Mouse (Mus musculus) embryonic facial prominence, embryonic 11.5 days (tissue): ENCODE measurements at regions not wholly inside any gene's neighbourhood (a gene's known extent, or its start where the extent isn't known, plus 50 kb on each side); places are given as distances from the start of the nearest gene placed in this dataset.

Experiments used
- ATAC-seq: fragments of 200-750 bp; cut with Nextera tagmentation; replicated peaks from 2 replicates; pipeline ENCODE4 v1.8.0; 2017; ENCODE audit warnings: low read depth; ENCODE audit not compliant: insufficient number of reproducible peaks, low FRiP score, low TSS enrichment
- DNase-seq: peaks from one replicate; pipeline ENCODE4 v3.0.0-alpha.2; 2015; ENCODE audit warnings: low spot score
- H3K27ac ChIP-seq: fragments of 300-500 bp; sonication (generic); replicated peaks from 2 replicates; pipeline ENCODE4 v1.5.1; 2014; ENCODE audit warnings: mild to moderate bottlenecking, low read depth, low read length, control low read depth
- H3K27me3 ChIP-seq: fragments of 300-500 bp; sonication (generic); 2 replicates; pipeline ENCODE4 v1.6.1; 2014; ENCODE audit warnings: mild to moderate bottlenecking, low read length, moderate library complexity, mixed read lengths; ENCODE audit not compliant: control insufficient read depth, insufficient read depth
- H3K36me3 ChIP-seq: fragments of 300-500 bp; sonication (generic); replicated peaks from 2 replicates; pipeline ENCODE4 v1.6.1; 2014; ENCODE audit warnings: low read depth, mild to moderate bottlenecking, low read length, moderate library complexity, mixed read lengths; ENCODE audit not compliant: control insufficient read depth, insufficient read depth
- H3K4me1 ChIP-seq: fragments of 300-500 bp; sonication (generic); 2 replicates; pipeline ENCODE4 v1.6.1; 2014; ENCODE audit warnings: low read length, mixed read lengths; ENCODE audit not compliant: control insufficient read depth, insufficient read depth
- H3K4me2 ChIP-seq: fragments of 300-500 bp; sonication (generic); 2 replicates; pipeline ENCODE4 v1.6.1; 2014; ENCODE audit warnings: low read depth, mild to moderate bottlenecking, control low read depth, low read length, moderate library complexity
- H3K4me3 ChIP-seq: fragments of 300-500 bp; sonication (generic); 2 replicates; pipeline ENCODE4 v1.5.1; 2014; ENCODE audit warnings: low read depth, low read length, control low read depth
- H3K9ac ChIP-seq: fragments of 300-500 bp; sonication (generic); replicated peaks from 2 replicates; pipeline ENCODE4 v1.6.1; 2014; ENCODE audit warnings: mild to moderate bottlenecking, control low read depth, low read length
- H3K9me3 ChIP-seq: fragments of 300-500 bp; sonication (generic); replicated peaks from 2 replicates; pipeline ENCODE4 v1.6.1; 2016; ENCODE audit warnings: mild to moderate bottlenecking, low read length, inconsistent platforms, mixed read lengths; ENCODE audit not compliant: control insufficient read depth
- WGBS: fragments of 180-500 bp; shearing (Covaris S2); extraction: QIAGEN DNeasy Blood & Tissue Kit; methylation state at CpG from one replicate; pipeline ENCODE4 v1.1.7; 2014; 5-methylcytosine and 5-hydroxymethylcytosine counted together

DNA sequence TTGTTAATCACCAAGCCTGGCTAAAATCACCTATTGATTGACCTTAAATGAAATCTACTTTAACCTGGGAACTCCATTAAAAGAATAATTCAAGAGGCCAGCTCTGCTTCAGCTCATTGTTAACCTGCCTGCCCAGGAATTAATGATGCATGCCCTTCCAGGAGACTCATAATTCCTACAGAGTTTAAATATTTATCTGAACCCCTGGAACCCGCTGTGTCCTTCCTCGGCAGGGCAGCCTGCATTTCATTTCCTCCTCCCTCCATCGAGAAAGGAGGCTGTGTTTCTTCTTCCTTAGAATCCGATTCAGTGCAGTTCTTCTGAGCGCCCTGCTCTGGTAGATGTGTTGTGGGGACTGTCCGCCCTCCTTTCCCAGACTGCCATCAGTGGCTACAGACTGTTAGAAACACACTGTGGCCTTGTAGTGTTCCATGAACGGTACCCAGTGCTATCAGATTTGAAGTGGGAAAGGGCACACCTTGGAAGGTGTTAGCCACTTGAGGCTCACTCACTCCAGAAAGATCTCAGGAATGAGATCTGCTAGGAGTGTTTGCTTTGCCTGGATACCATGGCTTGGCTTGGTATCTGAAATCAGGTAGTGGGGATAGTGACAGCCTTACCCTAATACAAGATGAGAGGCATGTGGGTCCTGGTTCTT lies 350.0 kb upstream of the Kazn start:
- ATAC-seq, result no peak

DNA sequence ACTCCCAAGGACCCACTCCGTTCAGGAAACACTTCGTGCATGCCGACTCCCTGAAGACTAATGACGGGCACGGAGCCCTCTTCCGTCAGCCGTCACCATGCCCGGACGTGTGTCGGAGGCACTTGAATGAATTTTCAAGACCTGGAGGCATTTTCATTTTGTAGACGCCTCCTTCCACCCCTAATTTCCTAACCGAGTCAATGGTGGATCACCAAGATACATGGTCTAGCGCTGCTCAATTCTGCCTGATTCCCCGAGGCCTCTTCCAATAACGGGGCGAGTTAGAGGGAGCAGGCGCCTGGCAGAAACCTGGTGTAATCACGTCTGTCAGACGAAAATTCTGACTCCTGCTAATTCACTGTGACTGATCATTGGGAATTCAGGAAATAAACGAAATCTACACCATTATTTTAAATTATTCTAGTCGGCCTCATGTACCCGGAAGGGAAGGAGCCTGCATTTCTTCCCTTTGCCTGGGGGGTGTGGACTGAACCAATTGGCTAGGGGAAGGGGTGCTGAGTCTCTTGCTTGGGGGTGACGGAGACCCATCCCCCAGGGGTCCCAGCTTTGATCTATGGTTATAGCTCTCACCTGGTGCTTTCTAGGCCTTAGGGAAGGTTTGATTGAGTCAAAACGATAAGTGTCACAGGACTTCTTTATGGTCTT lies 349.4 kb upstream of the Kazn start:
- Histone ChIP-seq H3K4me2 (peak overlapping the region; percentile 29), H3K4me3 (no peak overlapping the region), H3K9ac (no peak overlapping the region), H3K4me1 (peaks cover 3% of the 10 kb centered on the region; the same call in 1 of the 2 replicates), H3K9me3 (no peaks in the 10 kb centered on the region), H3K36me3 (no peaks in the 10 kb centered on the region), H3K27me3 (no peaks in the 10 kb centered on the region), H3K27ac (no peak overlapping the region; the same call in 1 of the 2 replicates)
- no peak for ATAC-seq
- peak; percentile 60 for DNase-seq
- 48% methylated on average over 24 of the region's 24 CpGs for WGBS

More for the DNA sequence above, 350.0 kb upstream of the Kazn start:
- H3K4me2 ChIP-seq, result no peak overlapping the region
- 57% methylated on average over 7 of the region's 7 CpGs for WGBS
- no peak overlapping the region for H3K4me3 ChIP-seq
- no peak for DNase-seq
- no peaks in the 10 kb centered on the region for H3K27me3 ChIP-seq
- peaks cover 3% of the 10 kb centered on the region; the same call in 1 of the 2 replicates for H3K4me1 ChIP-seq
- H3K36me3 ChIP-seq, result no peaks in the 10 kb centered on the region
- H3K27ac ChIP-seq, result no peak overlapping the region
- no peak overlapping the region for H3K9ac ChIP-seq
- no peaks in the 10 kb centered on the region for H3K9me3 ChIP-seq

DNA sequence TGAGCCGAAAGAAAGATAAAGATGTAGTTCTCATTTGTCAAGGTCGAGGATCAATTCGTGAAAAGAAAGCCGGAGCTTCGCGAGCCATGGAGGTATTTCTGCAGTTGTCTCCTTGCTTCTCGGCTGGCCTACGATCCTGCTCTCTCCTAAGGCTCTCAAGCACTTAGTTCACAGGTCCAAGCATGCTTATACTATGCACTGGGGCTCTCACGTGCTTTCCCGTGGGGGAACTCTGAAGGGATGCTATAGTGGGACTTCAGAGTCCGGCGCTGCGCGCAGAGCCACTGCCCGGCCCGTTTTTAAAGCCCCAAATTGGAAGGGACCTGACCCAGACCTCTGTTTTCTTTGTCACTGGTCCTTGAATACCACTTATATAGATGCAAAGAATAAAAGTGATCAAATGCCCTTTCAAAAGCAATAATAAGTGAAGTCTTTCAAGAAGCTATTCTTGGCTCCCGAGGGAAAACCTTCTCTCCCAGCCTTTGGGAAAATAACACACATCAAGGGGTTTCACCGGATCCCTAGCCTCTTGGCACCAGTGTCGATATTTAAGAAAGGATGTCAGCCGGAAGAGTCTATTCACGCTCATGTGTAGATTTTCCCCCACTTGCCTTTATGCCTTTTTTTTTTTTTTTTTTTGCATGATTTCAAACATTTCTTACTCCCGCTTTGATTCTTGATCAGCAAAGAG lies 348.3 kb upstream of the Kazn start:
- DNase-seq, result peak; percentile 17
- Histone ChIP-seq H3K27me3 (no peaks in the 10 kb centered on the region), H3K4me2 (no peak overlapping the region), H3K27ac (no peak overlapping the region), H3K4me1 (peaks cover 3% of the 10 kb centered on the region; the same call in 1 of the 2 replicates), H3K9me3 (no peaks in the 10 kb centered on the region), H3K4me3 (no peak overlapping the region), H3K36me3 (no peaks in the 10 kb centered on the region), H3K9ac (no peak overlapping the region)
- 71% methylated on average over 22 of the region's 22 CpGs for WGBS
- no peak for ATAC-seq

DNA sequence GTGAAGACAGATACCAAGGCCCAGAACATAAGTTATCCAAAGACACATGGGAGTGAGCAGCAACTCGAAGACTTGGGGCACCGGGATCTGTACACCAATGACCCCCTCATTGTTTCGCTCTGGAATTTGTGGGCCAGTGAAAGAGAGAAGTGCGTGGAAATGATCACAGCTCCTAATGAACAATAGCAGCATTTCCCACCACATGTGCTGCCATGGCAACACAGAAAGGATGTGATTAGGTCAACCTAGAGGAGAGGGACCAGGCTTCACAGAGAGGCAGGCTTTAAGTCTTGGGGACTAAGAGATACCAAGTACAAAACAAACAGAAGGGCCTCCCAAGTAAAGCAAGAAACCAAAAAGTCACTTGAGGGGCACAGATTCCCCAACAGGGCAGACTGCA lies 339.3 kb upstream of the Kazn start:
- DNase-seq, result peak; percentile 36
- Histone ChIP-seq H3K9me3 (no peaks in the 10 kb centered on the region), H3K4me1 (peaks cover 6% of the 10 kb centered on the region; the same call in 1 of the 2 replicates), H3K27me3 (no peaks in the 10 kb centered on the region), H3K27ac (no peak overlapping the region), H3K36me3 (no peaks in the 10 kb centered on the region), H3K4me2 (no peak overlapping the region), H3K9ac (no peak overlapping the region), H3K4me3 (no peak overlapping the region)
- WGBS, result 67% methylated on average over 4 of the region's 4 CpGs
- ATAC-seq, result no peak

DNA sequence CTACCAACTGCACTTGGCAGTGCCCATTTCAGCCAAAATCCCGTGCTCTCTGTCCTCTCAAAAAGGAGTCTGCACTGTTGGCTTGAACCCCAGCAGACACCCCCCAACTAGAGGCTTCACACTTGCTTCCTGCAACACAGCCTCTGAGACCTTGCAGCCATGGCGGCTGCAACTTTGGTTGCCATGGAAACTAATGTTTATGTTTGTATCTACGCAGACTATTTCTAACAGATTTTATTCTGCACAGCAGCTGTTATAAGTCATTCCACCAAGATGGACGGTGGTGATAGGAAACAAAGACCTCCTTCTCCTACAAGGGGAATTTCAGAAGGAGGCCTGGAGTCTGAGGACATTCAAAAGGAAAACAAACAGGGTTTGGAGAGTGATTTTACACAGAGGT lies 338.3 kb upstream of the Kazn start:
- Histone ChIP-seq H3K36me3 (no peaks in the 10 kb centered on the region), H3K4me3 (no peak overlapping the region), H3K4me1 (peaks cover 6% of the 10 kb centered on the region; the same call in 1 of the 2 replicates), H3K27ac (no peak overlapping the region), H3K4me2 (no peak overlapping the region), H3K9me3 (no peaks in the 10 kb centered on the region), H3K9ac (no peak overlapping the region), H3K27me3 (no peaks in the 10 kb centered on the region)
- ATAC-seq (peak; percentile 31; the same call in 1 of the 2 replicates), DNase-seq (peak; percentile 75)
- 33% methylated on average over 4 of the region's 4 CpGs for WGBS

DNA sequence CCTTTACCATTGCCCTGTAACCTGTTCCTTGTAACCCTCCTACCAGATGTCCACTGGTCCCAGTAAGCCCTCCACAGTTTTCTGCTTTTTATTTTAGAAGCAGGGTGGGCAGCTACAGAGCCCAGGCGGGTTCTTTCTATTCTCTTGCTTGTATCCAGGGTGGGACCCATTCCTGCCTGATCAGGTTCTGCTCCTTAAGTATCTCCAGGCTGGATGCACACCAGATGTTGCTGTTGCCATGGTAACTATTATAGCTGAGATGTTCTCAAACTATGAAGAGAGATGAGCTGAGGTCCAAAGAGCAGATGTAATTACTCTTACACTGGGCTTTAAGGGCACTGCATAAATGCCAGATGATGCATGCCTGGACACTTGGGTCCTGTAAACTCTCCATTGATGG lies 335.3 kb upstream of the Kazn start:
- ATAC-seq (no peak), DNase-seq (peak; percentile 41)
- Histone ChIP-seq H3K27me3 (no peaks in the 10 kb centered on the region), H3K36me3 (no peaks in the 10 kb centered on the region), H3K4me3 (no peak overlapping the region), H3K4me2 (no peak overlapping the region), H3K27ac (no peak overlapping the region), H3K4me1 (peaks cover 6% of the 10 kb centered on the region; the same call in 1 of the 2 replicates), H3K9me3 (no peaks in the 10 kb centered on the region), H3K9ac (no peak overlapping the region)
- WGBS, result 58% methylated on average over 1 of the region's 1 CpGs

DNA sequence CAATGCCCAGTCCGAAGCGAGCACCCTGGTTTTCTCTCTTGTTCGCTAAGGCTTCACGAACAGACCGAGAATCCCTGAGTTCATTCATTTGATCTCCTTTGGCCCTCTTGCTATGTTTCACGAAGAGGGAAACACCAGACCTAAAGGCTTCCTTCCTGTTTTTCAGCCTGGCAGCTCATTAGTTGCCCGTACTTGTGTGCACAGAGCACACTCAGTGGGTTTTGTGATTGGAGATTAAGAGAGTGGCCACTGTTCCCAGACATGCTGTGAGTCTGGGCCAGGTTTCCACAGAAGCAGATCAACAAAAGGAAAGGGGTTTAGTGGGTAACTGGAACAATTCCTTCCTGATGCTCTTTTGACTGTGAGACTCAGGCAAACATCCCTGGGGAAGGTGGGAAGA lies 331.5 kb upstream of the Kazn start:
- WGBS, result 81% methylated on average over 7 of the region's 7 CpGs
- no peak overlapping the region for H3K4me2 ChIP-seq
- no peaks in the 10 kb centered on the region for H3K4me1 ChIP-seq
- H3K9ac ChIP-seq, result no peak overlapping the region
- no peak overlapping the region for H3K4me3 ChIP-seq
- H3K36me3 ChIP-seq, result no peaks in the 10 kb centered on the region
- H3K27me3 ChIP-seq, result no peaks in the 10 kb centered on the region
- no peak for DNase-seq
- ATAC-seq, result no peak
- no peak overlapping the region for H3K27ac ChIP-seq
- no peaks in the 10 kb centered on the region for H3K9me3 ChIP-seq

DNA sequence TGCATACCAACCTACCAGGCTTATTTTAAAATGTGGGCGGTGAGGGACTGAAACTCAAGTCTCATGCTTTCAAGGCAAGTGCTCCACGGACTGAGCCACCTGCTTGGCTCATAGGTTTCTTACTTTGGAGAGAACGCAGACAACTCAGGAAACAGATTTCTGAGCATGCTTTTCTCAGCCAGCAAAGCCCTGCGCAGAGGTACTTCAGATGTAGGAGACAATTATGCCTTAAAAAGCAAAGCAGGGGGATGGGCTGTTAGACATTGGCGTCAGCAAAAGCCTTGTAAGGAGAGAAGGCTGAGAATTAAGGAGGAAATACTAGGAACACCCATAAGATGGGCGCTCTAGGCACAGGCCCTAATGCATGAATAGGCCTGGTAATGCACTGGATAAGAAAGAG lies 329.4 kb upstream of the Kazn start:
- H3K27me3 ChIP-seq, result no peaks in the 10 kb centered on the region
- DNase-seq (no peak), ATAC-seq (no peak)
- 73% methylated on average over 6 of the region's 6 CpGs for WGBS
- H3K4me3 ChIP-seq, result no peak overlapping the region
- H3K4me2 ChIP-seq, result no peak overlapping the region; the same call in 1 of the 2 replicates
- H3K36me3 ChIP-seq, result no peaks in the 10 kb centered on the region
- no peak overlapping the region for H3K9ac ChIP-seq
- H3K9me3 ChIP-seq, result no peaks in the 10 kb centered on the region
- no peak overlapping the region for H3K27ac ChIP-seq
- H3K4me1 ChIP-seq, result no peaks in the 10 kb centered on the region
